Mouse (Mus musculus): Measurements from ENCODE around the gene Il34.

The Il34 gene

GRCm38 (mm10) chr8:110742452-110742818 is 63.3 kb downstream of the Il34 start:
- CTCF ChIA-PET, result no interaction called here
- POLR2A ChIA-PET, result interaction anchor here in 3 of 4 experiments (0.7 to 5.8 kb wide), 24 partner anchors 10 to 291 kb away, joined by 3 to 32 read pairs (median 4); partner anchors contain the start of genes Ddx19b (in 1 of the 3), Il34 (in 1 of the 3) and Mtss1l (in 1 of the 3)

DNA sequence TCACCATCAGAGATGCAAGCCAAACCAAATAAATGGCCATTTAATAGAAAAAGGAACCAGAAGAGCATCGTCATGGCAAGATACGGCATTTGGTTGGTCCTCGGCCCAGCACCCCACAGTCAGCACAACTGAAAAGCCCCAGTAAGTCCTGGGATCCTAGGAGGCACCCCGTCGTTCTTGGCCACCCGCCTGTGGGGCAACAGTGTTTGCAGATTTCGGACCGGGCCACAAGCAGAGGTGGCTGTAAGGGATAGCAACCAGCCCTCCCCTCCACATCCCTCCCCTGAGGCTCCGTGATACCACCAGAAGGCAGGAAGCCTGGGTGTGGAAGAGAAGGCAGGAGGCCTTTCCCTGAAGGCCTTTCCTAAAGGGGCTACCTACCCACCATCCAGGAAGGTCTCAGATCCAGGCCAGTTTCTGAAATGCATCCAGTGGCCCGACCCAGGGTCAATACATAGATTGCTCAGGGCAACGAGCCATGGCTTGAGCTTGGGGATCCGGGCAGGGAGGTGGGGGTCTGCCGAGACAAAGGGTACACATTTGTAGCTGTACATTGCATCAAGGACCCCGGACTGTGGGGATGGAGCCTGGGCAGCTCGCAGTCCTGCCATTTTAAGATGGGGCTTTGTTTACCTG is 63.8 kb downstream of the Il34 start:
- CTCF ChIA-PET, result interaction anchor here in 1 of 4 experiments (1.0 kb wide), 1 partner anchor 15 kb away, joined by 3 read pairs; no protein-coding TSS in a partner anchor
- POLR2A ChIA-PET, result interaction anchor here in 3 of 4 experiments (0.7 to 5.8 kb wide), 22 partner anchors 9 to 292 kb away, joined by 3 to 32 read pairs (median 4); partner anchors contain the start of genes Ddx19b (in 1 of the 3), Il34 (in 1 of the 3) and Mtss1l (in 1 of the 3)

DNA sequence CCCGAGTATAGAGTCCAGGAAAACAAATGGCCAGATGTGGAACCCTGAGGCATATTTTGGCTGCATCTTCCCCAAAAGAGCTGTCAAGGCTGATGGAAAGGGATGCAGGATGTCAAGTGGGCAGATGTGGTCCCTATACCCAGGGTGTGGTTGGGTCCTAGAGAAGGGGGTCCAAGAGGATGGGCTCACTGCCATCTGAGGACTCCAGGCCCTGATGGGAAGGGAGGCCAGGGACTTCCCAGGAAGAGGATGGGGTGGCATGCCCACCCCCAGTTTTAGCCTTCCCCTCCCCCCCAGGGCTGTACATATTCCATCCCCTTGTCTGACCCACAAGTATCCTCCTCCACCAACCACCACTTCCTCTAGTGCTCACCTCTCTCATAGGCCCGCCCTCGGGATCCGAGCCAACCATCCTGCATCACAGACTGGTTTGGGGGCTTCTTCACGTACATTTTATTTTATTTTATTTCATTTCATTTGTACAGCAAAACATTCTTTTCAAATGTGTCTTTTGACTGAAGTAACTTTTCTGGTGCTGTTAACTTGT is 65.0 kb downstream of the Il34 start:
- POLR2A ChIA-PET, result interaction anchor here in 1 of 4 experiments (1.4 to 1.8 kb wide), 2 partner anchors 20 to 139 kb away, joined by 3 to 4 read pairs; partner anchors contain the start of gene Mtss1l
- CTCF ChIA-PET, result no interaction called here

DNA sequence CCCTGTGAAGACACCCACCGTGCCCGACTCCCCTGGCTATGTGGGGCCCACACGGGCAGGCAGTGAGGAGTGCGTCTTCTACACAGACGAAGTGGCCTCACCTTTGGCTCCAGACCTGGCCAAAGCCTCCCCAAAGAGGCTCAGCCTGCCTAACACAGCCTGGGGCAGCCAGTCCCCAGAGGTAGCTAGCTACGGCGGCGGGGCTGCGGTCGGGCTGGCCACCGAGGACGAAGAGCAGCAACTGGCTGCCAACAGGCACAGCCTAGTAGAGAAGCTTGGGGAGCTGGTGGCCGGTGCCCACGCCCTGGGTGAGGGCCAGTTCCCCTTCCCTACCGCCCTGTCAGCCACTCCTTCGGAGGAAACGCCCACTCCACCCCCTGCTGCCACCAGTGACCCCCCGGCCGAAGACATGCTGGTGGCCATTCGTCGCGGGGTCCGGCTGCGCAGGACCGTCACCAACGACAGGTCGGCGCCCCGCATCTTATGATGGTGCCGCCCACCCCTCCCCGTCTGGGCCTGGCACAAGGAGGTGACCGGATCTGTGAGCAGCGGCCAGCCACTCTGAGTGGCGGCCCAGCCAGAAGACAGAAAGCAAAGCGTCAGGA is 67.0 kb downstream of the Il34 start:
- ChIA-PET CTCF (interaction anchor here (0.5 to 2.1 kb wide), 5 partner anchors 9 to 638 kb away, joined by 3 to 7 read pairs (median 3); no protein-coding TSS in a partner anchor), POLR2A (interaction anchor here in 2 of 4 experiments (0.9 to 1.8 kb wide), 6 partner anchors 9 to 141 kb away, joined by 3 to 9 read pairs (median 4); no protein-coding TSS in a partner anchor)

GRCm38 (mm10) chr8:110733036-110733435 is 72.7 kb downstream of the Il34 start:
- ChIA-PET CTCF (interaction anchor here in 1 of 4 experiments (0.7 kb wide), 1 partner anchor 418 kb away, joined by 3 read pairs; no protein-coding TSS in a partner anchor), POLR2A (interaction anchor here in 2 of 4 experiments (0.6 to 1.4 kb wide), 3 partner anchors 34 to 803 kb away, joined by 3 to 7 read pairs (median 4); no protein-coding TSS in a partner anchor)

- ChIA-PET CTCF (no interaction called here), POLR2A (no interaction called here)
Observed at GRCm38 (mm10) chr8:110731346-110731859, 74.3 kb downstream of the Il34 start.

GRCm38 (mm10) chr8:110726893-110727292 is 78.8 kb downstream of the Il34 start:
- ChIA-PET CTCF (interaction anchor here (0.5 to 2.7 kb wide), 51 partner anchors 8 to 581 kb away, joined by 3 to 15 read pairs (median 4); partner anchors contain the start of genes Sf3b3 (in 1 of the 4) and St3gal2 (in 1 of the 4)), POLR2A (interaction anchor here in 3 of 4 experiments (0.5 to 2.4 kb wide), 27 partner anchors 9 to 373 kb away, joined by 3 to 10 read pairs (median 4); partner anchors contain the start of genes Vac14 (in 2 of the 3) and Il34 (in 1 of the 3))

- POLR2A ChIA-PET, result interaction anchor here in 2 of 4 experiments (0.9 to 2.0 kb wide), 6 partner anchors 8 to 298 kb away, joined by 3 to 8 read pairs (median 4); no protein-coding TSS in a partner anchor
- CTCF ChIA-PET, result interaction anchor here (0.5 to 1.9 kb wide), 6 partner anchors 11 to 1020 kb away, joined by 3 to 6 read pairs (median 4); no protein-coding TSS in a partner anchor
Observed at GRCm38 (mm10) chr8:110725084-110725838, 80.5 kb downstream of the Il34 start.

DNA sequence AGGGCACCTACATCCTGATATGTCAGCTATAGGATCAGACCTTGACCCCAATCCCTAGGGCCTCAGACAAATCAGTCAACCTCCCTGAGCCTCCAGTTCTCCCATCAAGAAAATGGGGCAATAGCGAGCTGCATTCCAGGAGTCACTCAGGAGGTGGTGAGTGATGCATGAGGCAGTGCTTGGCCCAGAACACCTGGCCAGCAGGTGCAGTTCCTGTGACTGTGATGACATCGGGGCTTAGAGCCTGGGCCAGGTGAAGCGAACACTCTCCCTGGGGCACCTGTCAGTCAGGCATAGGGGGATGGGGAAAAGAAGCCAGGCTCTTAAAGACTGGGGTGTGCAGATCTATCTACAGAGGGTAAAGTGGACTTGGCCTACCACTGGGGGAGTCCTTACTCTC is 81.2 kb downstream of the Il34 start:
- POLR2A ChIA-PET, result interaction anchor here in 2 of 4 experiments (0.5 to 5.8 kb wide), 5 partner anchors 22 to 237 kb away, joined by 3 to 17 read pairs (median 3); no protein-coding TSS in a partner anchor
- CTCF ChIA-PET, result interaction anchor here in 2 of 4 experiments (0.8 to 1.3 kb wide), 3 partner anchors 10 to 237 kb away, joined by 3 to 4 read pairs (median 3); no protein-coding TSS in a partner anchor

- CTCF ChIA-PET, result interaction anchor here in 1 of 4 experiments (0.5 to 0.7 kb wide), 3 partner anchors 54 to 183 kb away, joined by 4 to 8 read pairs (median 6); no protein-coding TSS in a partner anchor
- POLR2A ChIA-PET, result interaction anchor here in 2 of 4 experiments (0.9 to 5.8 kb wide), 6 partner anchors 14 to 230 kb away, joined by 3 to 17 read pairs (median 6); no protein-coding TSS in a partner anchor
Observed at GRCm38 (mm10) chr8:110722414-110723011, 83.2 kb downstream of the Il34 start.

GRCm38 (mm10) chr8:110721606-110722413 is 83.9 kb downstream of the Il34 start:
- CTCF ChIA-PET, result interaction anchor here in 3 of 4 experiments (0.6 to 1.0 kb wide), 5 partner anchors 23 to 184 kb away, joined by 3 to 12 read pairs (median 6); no protein-coding TSS in a partner anchor
- POLR2A ChIA-PET, result interaction anchor here in 3 of 4 experiments (0.9 to 5.8 kb wide), 15 partner anchors 8 to 372 kb away, joined by 3 to 17 read pairs (median 4); partner anchors contain the start of genes Fuk (in 1 of the 3) and Vac14 (in 1 of the 3)

- CTCF ChIA-PET, result interaction anchor here in 3 of 4 experiments (0.6 to 1.0 kb wide), 3 partner anchors 22 to 92 kb away, joined by 3 to 12 read pairs (median 4); no protein-coding TSS in a partner anchor
- POLR2A ChIA-PET, result interaction anchor here in 3 of 4 experiments (0.6 to 5.8 kb wide), 30 partner anchors 9 to 373 kb away, joined by 3 to 17 read pairs (median 4); partner anchors contain the start of genes Cog4 (in 1 of the 3), Fuk (in 1 of the 3), Sf3b3 (in 1 of the 3) and Vac14 (in 1 of the 3)
Observed at GRCm38 (mm10) chr8:110720685-110721598, 84.8 kb downstream of the Il34 start, which contains the start of gene Mtss1l. Gene Mtss1l (plus strand): TSS chr8:110721476.

DNA sequence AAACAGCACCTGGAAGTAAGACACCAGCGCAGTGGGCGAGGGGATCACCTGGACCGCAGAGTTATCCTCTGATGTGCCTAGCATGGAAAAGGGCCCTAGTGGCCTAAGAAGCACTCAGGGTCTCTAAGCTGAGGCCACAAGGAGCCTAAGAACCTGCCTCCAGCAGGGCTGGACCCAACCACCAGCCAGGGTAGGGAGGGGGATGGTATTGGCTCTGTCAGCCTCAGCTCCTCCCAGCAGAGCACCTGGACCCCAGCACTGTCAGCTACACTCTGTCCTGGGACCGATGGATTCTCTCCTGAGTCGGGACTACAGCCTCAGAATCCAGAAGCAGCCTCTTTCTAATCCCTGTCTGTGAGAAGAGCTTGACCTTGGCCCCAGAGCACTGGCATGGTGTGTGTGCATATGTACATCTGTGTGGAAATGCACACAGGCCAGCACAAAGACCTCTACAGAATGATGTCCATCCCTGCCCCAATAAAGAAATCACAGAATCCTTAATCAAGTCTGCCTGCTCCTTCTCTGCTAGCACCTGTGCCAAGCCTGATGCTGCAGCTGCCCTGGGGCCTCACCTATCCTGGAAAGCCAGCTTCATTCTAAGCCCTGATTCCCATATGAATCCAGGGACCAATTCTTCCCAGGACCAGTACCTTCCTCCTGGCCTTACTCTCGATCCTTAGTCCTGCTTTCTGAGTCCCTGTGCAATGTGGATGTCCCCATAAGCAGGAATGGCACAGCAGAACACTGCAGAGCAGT is 85.6 kb downstream of the Il34 start:
- ChIA-PET CTCF (no interaction called here), POLR2A (interaction anchor here in 3 of 4 experiments (0.8 to 5.8 kb wide), 23 partner anchors 10 to 493 kb away, joined by 3 to 17 read pairs (median 4); partner anchors contain the start of gene Vac14 (in 1 of the 3))

Data from embryonic stem cell, embryonic (primary cell).